Mouse (Mus musculus) spleen, postnatal 4 days (tissue): ENCODE measurements around the gene Trpc4ap.
"Not testable (repeated sequence)": the region's sequence is repeated elsewhere in the genome, so short reads cannot be mapped to it uniquely, and the experiment has no call there.

Source experiments
- DNase-seq, 2 experiments: peaks; one replicate each; pipeline ENCODE4 v3.0.0; 2022; ENCODE audit warnings: low spot score in 2 of 2

Gene Trpc4ap

GRCm38 (mm10) chr2:155611834-155612550, 80.2 kb downstream of the Trpc4ap start:
- no peak for DNase-seq

DNA sequence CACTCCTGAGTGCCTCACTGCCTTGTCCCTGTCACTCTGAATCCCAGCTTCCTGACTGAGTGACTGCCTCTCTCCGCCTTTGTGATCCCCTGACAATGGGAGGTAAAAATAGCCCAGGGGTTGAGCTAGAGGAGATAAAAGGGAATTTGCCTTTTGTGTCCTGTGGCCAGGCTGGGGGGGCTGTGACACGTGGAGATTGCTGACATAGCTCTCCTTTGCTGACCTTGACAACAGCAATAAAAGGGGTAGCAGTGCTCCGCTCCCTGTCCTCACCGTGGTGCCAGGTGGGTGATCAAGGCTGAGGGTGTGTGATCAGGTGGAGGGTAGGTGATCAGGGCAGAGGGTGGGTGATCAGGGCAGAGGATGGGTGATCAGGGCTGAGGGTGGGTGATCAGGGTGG, 81.2 kb downstream of the Trpc4ap start, which contains the start of gene Myh7b:
TSS of gene Myh7b (plus strand) at position 235 of the 400 bp plus-strand sequence.
- no peak for DNase-seq

DNA sequence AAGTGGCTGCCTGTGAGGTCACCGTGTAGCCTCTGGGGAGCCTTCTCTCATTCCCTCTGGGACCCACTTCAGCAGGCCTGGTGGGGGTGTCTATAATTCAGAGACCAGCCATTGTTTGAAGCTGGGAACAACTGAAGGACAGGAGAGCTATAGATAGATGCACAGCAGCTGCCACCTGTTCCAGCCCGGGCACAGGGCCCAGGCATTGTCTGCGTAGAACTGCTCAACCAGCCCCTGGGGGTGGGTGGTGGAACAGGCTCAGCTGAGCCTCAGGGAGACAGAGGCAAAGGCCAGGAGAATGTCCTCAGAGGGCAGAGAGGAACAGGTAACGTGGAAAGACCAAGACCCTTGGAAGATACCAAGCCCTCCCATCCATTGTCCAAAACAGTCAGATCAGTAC, 85.8 kb downstream of the Trpc4ap start:
- DNase-seq: no peak

- DNase-seq: not testable (repeated sequence)
These were observed 87.0 kb downstream of the Trpc4ap start for GRCm38 (mm10) chr2:155605236-155605589.

DNA sequence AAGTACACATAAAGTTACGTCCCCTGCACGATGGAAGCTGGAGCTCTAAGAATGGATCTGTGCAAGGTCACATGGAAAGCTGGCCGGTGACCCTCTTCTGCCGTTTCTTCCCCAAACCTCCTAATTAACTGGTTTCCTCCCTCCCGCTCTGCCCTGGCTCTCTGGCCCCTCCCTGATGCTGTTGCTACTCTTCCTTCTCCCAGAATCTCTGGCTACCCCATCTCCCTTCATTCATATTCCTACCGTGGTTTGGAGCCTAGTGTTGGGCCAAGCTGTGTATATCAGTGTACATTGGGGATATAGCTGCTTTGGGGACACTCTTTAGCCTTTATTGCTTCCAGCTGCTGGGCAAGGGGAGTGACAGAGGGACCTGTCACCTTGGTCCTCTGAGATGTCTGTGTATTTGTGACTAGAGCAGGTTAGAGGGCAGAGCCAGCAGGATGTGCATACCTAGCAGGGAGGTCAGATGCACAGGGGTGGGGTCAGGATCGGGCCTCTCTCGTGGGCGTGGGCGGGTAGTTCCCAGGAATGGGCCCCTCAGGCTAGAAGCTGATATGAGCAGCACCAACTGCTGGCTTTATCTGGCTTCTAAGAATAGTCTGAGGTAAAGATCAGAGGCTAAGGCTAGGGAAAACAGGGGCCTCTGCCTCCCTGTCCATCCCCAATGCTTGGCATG, 87.5 kb downstream of the Trpc4ap start:
- DNase-seq: peak in 1 of 2 experiments; percentile 70

DNA sequence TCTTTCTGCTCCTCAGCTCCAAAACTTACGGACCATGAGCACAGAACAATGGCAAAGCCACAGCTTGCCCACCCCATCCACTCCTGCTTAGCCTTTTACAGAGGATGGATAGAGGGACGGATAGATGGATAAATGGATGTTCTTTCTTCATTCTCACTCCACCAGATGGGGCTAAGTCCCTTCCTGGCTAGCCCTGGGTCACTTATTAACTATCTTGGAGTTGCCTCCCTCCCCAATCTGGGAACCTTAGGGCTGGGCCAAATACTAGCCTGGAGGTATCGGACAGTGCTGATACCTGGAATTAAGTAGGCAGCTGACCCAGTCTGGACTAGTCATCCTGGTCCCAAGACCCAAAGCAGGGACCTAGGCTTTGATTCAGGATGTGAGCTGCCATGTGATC, 88.5 kb downstream of the Trpc4ap start:
- no peak for DNase-seq

DNA sequence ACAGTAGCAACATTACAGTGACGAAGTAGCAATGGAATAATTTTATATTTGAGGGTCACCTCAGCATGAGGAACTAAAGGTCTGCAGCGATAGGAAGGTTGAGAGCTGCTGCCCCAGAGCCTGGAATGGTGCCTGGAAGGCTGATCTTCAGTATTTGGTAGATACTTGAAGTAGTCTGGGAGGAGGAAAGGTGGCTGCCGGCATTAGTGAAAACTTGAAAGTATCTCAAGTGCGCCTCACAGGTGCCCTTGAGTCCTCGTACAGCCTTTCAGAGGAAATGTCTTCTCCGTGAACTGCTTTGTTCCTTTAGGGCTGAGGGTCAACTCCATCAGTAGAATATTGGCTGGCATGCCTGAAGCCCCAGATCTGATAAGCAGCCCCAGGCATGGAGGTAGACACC, 96.7 kb downstream of the Trpc4ap start:
- DNase-seq: no peak

DNA sequence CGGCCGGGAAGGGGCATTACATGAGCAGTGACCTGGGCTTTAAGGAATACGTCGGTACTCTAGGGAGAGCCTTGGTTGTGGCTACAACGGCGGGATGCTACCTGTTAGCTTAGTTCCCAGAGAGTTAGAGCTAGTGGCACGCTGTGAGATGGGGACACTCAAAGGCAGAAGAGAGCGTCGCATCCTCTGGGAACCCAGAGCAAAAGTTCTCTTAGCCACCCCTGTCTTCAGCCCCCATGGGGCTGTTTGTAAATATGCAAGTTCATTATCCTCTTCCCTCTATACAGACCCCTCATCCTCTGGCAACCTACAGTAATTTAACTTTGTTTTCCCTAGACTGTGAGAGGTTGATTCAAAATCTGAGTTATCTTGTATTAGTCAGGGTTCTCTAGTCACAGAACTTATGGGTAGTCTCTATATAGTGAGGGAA, 99.3 kb downstream of the Trpc4ap start:
- no peak for DNase-seq

- peak; percentile 98 to 100 for DNase-seq
These were observed 99.9 kb downstream of the Trpc4ap start, which contains the start of gene Gss for GRCm38 (mm10) chr2:155592137-155592853. Gene Gss (minus strand): TSS chr2:155592810.

- DNase-seq: no peak
These were observed 100.5 kb downstream of the Trpc4ap start for GRCm38 (mm10) chr2:155591676-155592075.

- DNase-seq: no peak
These were observed 101.3 kb downstream of the Trpc4ap start for GRCm38 (mm10) chr2:155590876-155591275.

- no peak for DNase-seq
These were observed 102.7 kb downstream of the Trpc4ap start for GRCm38 (mm10) chr2:155589521-155589920.

GRCm38 (mm10) chr2:155588136-155588535, 104.0 kb downstream of the Trpc4ap start:
- DNase-seq: no peak

DNA sequence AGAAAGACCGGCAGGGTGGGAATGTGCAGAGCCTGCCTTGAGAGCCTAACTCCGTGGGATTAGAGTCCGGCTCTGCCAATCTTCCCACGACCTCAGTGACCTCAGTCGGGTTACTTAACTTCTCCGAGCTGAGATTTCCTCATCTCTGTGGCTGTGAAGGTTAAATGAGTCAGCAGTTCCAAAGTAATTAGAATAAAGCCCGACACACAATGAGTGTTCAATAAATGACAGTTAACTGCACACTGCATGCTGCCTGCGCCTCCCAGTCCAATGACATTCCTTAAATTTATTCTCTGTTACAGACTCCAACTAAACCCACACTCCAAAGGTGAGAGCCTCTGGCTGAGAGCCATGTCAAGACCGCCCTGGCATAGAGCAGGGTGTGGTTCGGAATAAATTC, 106.7 kb downstream of the Trpc4ap start:
- DNase-seq: no peak

GRCm38 (mm10) chr2:155585082-155585481, 107.1 kb downstream of the Trpc4ap start:
- DNase-seq: no peak
